Mouse (Mus musculus): Measurements from ENCODE around the gene Rnf111.

DNA sequence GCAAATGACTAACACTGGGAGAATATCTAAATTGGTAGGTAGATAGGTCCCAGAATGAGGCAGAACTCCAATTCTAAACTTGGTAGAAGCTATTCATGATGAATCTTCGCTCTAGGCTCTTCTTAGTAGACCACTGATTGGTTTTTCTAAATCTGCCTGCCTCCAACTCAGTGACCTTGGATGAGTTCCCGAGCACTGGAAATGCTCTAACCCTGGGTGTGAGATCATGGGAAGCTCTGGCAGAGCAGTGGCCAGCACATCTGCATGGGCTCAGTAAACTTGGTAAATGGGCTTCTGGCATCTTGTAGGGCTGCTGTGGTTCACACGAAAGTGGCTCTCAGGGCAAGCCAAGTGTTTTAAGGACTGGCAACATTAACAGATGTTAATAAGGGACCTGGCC is 96.9 kb downstream of the Rnf111 start:
- TF ChIP-seq CTCF (IDR thresholded peaks at IDR 0.05; ENCODE audit: extremely low read depth, insufficient read length, insufficient replicate concordance, low read depth, low read length) = no peak
- no peak for TF ChIP-seq POLR2A (IDR thresholded peaks at IDR 0.05; ENCODE audit: low read depth, low read length)

Measured in small intestine, adult 2 months (tissue).